Mouse (Mus musculus) stomach, embryonic 14.5 days (tissue): ENCODE measurements around the gene Dmrtc2. TPM values are rescaled to one million over a fixed set of nuclear protein-coding genes. Genes with fewer than 3 reads are reported as not detected.
"Not testable (repeated sequence)": the region's sequence is repeated elsewhere in the genome, so short reads cannot be mapped to it uniquely, and the experiment has no call there.

Experiments
- ATAC-seq: fragments of 200-750 bp; cut with Nextera tagmentation; 2 replicates; pipeline ENCODE4 v1.8.0; 2017; ENCODE audit warnings: low read depth, moderate TSS enrichment; ENCODE audit not compliant: insufficient number of reproducible peaks, insufficient read depth, low FRiP score
- H3K27ac ChIP-seq: fragments of 300-500 bp; sonication (generic); 2 replicates; pipeline ENCODE4 v1.5.1; 2014; ENCODE audit warnings: mild to moderate bottlenecking, low read length, moderate library complexity, mixed read lengths
- H3K27me3 ChIP-seq: fragments of 300-500 bp; sonication (generic); 2 replicates; pipeline ENCODE4 v1.6.1; 2014; ENCODE audit warnings: low read length, control low read depth, mixed read lengths; ENCODE audit not compliant: control insufficient read depth, insufficient read depth
- H3K36me3 ChIP-seq: fragments of 300-500 bp; sonication (generic); 2 replicates; pipeline ENCODE4 v1.6.1; 2014; ENCODE audit warnings: mild to moderate bottlenecking, control low read depth, low read length, moderate library complexity, mixed read lengths; ENCODE audit not compliant: control insufficient read depth, insufficient read depth
- H3K4me1 ChIP-seq: fragments of 300-500 bp; sonication (generic); 2 replicates; pipeline ENCODE4 v1.6.1; 2014; ENCODE audit warnings: low read length, control low read depth, mixed read lengths; ENCODE audit not compliant: control insufficient read depth, insufficient read depth
- H3K4me2 ChIP-seq: fragments of 300-500 bp; sonication (generic); replicated peaks from 2 replicates; pipeline ENCODE4 v1.6.1; 2014; ENCODE audit warnings: low read depth, low read length, control low read depth
- H3K4me3 ChIP-seq: fragments of 300-500 bp; sonication (generic); 2 replicates; pipeline ENCODE4 v1.5.1; 2014; ENCODE audit warnings: low read depth, low read length, control low read depth
- H3K9ac ChIP-seq: fragments of 300-500 bp; sonication (generic); replicated peaks from 2 replicates; pipeline ENCODE4 v1.6.1; 2014; ENCODE audit warnings: low read depth, mild to moderate bottlenecking, control low read depth, low read length, moderate library complexity, mixed read lengths
- H3K9me3 ChIP-seq: fragments of 300-500 bp; sonication (generic); 2 replicates; pipeline ENCODE4 v1.6.1; 2016; ENCODE audit warnings: low read depth, low read length, control low read depth; ENCODE audit not compliant: control insufficient read depth
- WGBS: fragments of 180-500 bp; shearing (Covaris S2); extraction: QIAGEN DNeasy Blood & Tissue Kit; methylation state at CpG from one replicate; pipeline ENCODE4 v1.1.7; 2014; 5-methylcytosine and 5-hydroxymethylcytosine counted together
- polyA plus RNA-seq: library from polyadenylated mRNA; unstranded; fragments of >200 nt; fragmentation: Nextera tagmentation; extraction: Ambion mirVana; gene quantifications from 2 replicates; pipeline ENCODE4 v1.2.1, GENCODE M21; 2014

Dmrtc2 gene
- polyA plus RNA-seq = not detected in 2 replicates

GRCm38 (mm10) chr7:24869532-24870165 lies at the start of gene Dmrtc2, which contains the start of gene Lypd4:
TSS of gene Dmrtc2 (plus strand) at chr7:24870057.
TSS of gene Lypd4 (minus strand) at chr7:24869941.
- 45% methylated on average over 36 of the region's 41 CpGs for WGBS
- Histone ChIP-seq H3K9me3 (no peaks in the 10 kb centered on the region), H3K4me3 (no peak within 1 kb of the TSS), H3K36me3 (no peaks in the 10 kb centered on the region), H3K27me3 (no peaks in the 10 kb centered on the region), H3K4me2 (no peak within 1 kb of the TSS), H3K9ac (no peak within 1 kb of the TSS), H3K4me1 (no peaks in the 10 kb centered on the region), H3K27ac (no peak within 1 kb of the TSS)
- no peak for ATAC-seq

GRCm38 (mm10) chr7:24824452-24824851 lies 45.4 kb upstream of the Dmrtc2 start:
- no peak overlapping the region for H3K9ac ChIP-seq
- no peaks in the 10 kb centered on the region for H3K4me1 ChIP-seq
- WGBS = 67% methylated on average over 7 of the region's 7 CpGs
- no peaks in the 10 kb centered on the region for H3K9me3 ChIP-seq
- H3K4me3 ChIP-seq = no peak overlapping the region
- H3K27ac ChIP-seq = no peak overlapping the region
- H3K27me3 ChIP-seq = no peaks in the 10 kb centered on the region
- ATAC-seq = no peak
- no peaks in the 10 kb centered on the region for H3K36me3 ChIP-seq
- H3K4me2 ChIP-seq = no peak overlapping the region

GRCm38 (mm10) chr7:24827181-24827580 lies 42.7 kb upstream of the Dmrtc2 start:
- WGBS = 89% methylated on average over 4 of the region's 4 CpGs
- no peaks in the 10 kb centered on the region for H3K36me3 ChIP-seq

GRCm38 (mm10) chr7:24838732-24839409 lies 31.0 kb upstream of the Dmrtc2 start:
- not testable (repeated sequence) for H3K4me2 ChIP-seq, H3K36me3 ChIP-seq, H3K27ac ChIP-seq, H3K9ac ChIP-seq, H3K4me3 ChIP-seq, H3K9me3 ChIP-seq, ATAC-seq, H3K27me3 ChIP-seq, H3K4me1 ChIP-seq
- 64% methylated on average over 11 of the region's 13 CpGs for WGBS

More at GRCm38 (mm10) chr7:24827181-24827580, 42.7 kb upstream of the Dmrtc2 start:
- Histone ChIP-seq H3K9me3 (no peaks in the 10 kb centered on the region), H3K4me3 (no peak overlapping the region), H3K27me3 (no peaks in the 10 kb centered on the region), H3K9ac (no peak overlapping the region), H3K4me2 (no peak overlapping the region), H3K4me1 (no peaks in the 10 kb centered on the region), H3K27ac (no peak overlapping the region)
- ATAC-seq = no peak

- Histone ChIP-seq H3K4me3 (no peak overlapping the region), H3K9me3 (no peaks in the 10 kb centered on the region), H3K36me3 (no peaks in the 10 kb centered on the region), H3K4me2 (no peak overlapping the region), H3K27me3 (no peaks in the 10 kb centered on the region), H3K9ac (no peak overlapping the region), H3K27ac (no peak overlapping the region), H3K4me1 (no peaks in the 10 kb centered on the region)
- 75% methylated on average over 8 of the region's 8 CpGs for WGBS
- ATAC-seq = no peak
Observed at GRCm38 (mm10) chr7:24839410-24839808, 30.4 kb upstream of the Dmrtc2 start.

GRCm38 (mm10) chr7:24840331-24840730 lies 29.5 kb upstream of the Dmrtc2 start:
- Histone ChIP-seq H3K36me3 (no peaks in the 10 kb centered on the region), H3K27ac (no peak overlapping the region), H3K4me3 (no peak overlapping the region), H3K9ac (no peak overlapping the region), H3K4me2 (no peak overlapping the region), H3K27me3 (no peaks in the 10 kb centered on the region), H3K4me1 (no peaks in the 10 kb centered on the region), H3K9me3 (no peaks in the 10 kb centered on the region)
- no peak for ATAC-seq
- 52% methylated on average over 3 of the region's 3 CpGs for WGBS

- Histone ChIP-seq H3K27ac (no peak overlapping the region), H3K36me3 (no peaks in the 10 kb centered on the region), H3K27me3 (no peaks in the 10 kb centered on the region), H3K9me3 (no peaks in the 10 kb centered on the region), H3K4me2 (no peak overlapping the region), H3K9ac (no peak overlapping the region), H3K4me1 (no peaks in the 10 kb centered on the region), H3K4me3 (no peak overlapping the region)
- no peak for ATAC-seq
- 80% methylated on average over 4 of the region's 4 CpGs for WGBS
Observed at GRCm38 (mm10) chr7:24841009-24841408, 28.8 kb upstream of the Dmrtc2 start.

- Histone ChIP-seq H3K36me3 (no peaks in the 10 kb centered on the region), H3K4me3 (no peak overlapping the region), H3K4me1 (no peaks in the 10 kb centered on the region), H3K27me3 (no peaks in the 10 kb centered on the region), H3K4me2 (no peak overlapping the region), H3K9me3 (no peaks in the 10 kb centered on the region), H3K9ac (no peak overlapping the region), H3K27ac (no peak overlapping the region)
- WGBS = 35% methylated on average over 5 of the region's 5 CpGs
- no peak for ATAC-seq
Observed at GRCm38 (mm10) chr7:24844144-24844543, 25.7 kb upstream of the Dmrtc2 start.
